Mouse (Mus musculus) yolk sac, embryonic 10.5 days (tissue): Measurements from ENCODE around the gene Defa28.
"Not testable (repeated sequence)": the region's sequence is repeated elsewhere in the genome, so short reads cannot be mapped to it uniquely, and the experiment has no call there.

Experiments used
- DNase-seq: peaks from one replicate; pipeline ENCODE4 v3.0.0-alpha.2; 2017; ENCODE audit warnings: low spot score

The Defa28 gene

GRCm38 (mm10) chr8:21582706-21583105, at the start of gene Defa28:
Gene Defa28, plus strand, starts transcription at chr8:21583006.
- not testable (repeated sequence) for DNase-seq

- DNase-seq, result not testable (repeated sequence)
Observed at GRCm38 (mm10) chr8:21565086-21565485, 17.7 kb upstream of the Defa28 start, which contains the start of gene Defa37. Gene Defa37, plus strand, starts transcription at chr8:21565386.

- not testable (repeated sequence) for DNase-seq
Observed at GRCm38 (mm10) chr8:21594408-21594807, 11.6 kb downstream of the Defa28 start, which contains the start of gene Gm7861. Gene Gm7861, minus strand, starts transcription at chr8:21594508.

GRCm38 (mm10) chr8:21617883-21618282, 35.1 kb downstream of the Defa28 start, which contains the start of gene Defa26:
Gene Defa26, plus strand, starts transcription at chr8:21618183.
- not testable (repeated sequence) for DNase-seq
